Mouse (Mus musculus): ENCODE data around the gene Cct3. TPM values are rescaled to one million over a fixed set of nuclear protein-coding genes. Genes with fewer than 3 reads are reported as not detected.

The Cct3 gene
- polyA plus RNA-seq, 1 experiment from 2014 or later: 559 TPM

- Histone ChIP-seq H3K27me3 (no peaks in the 10 kb centered on the region), H3K4me1 (peaks cover 26% of the 10 kb centered on the region), H3K36me3 (peaks cover 15% of the 10 kb centered on the region), H3K4me3 (0 out of 2 replicates have a peak overlapping the region, but pooled peaks have one; percentile 7), H3K27ac (peak overlapping the region; percentile 35; the same call in 1 of the 2 replicates), H3K9ac (peak overlapping the region; percentile 49), H3K4me2 (peak overlapping the region; percentile 78), H3K9me3 (no peaks in the 10 kb centered on the region)
- no peak for ATAC-seq (ENCODE audit: insufficient number of reproducible peaks, insufficient read depth, low FRiP score, low TSS enrichment, low read depth)
- 83% methylated on average over 11 of the region's 11 CpGs for WGBS
Observed at GRCm38 (mm10) chr3:88337367-88338020, 40.6 kb downstream of the Cct3 start.

GRCm38 (mm10) chr3:88338316-88338715, 41.4 kb downstream of the Cct3 start:
- Histone ChIP-seq H3K4me1 (peaks cover 26% of the 10 kb centered on the region), H3K4me3 (no peak overlapping the region), H3K4me2 (no peak overlapping the region), H3K9me3 (no peaks in the 10 kb centered on the region), H3K9ac (no peak overlapping the region), H3K36me3 (peaks cover 24% of the 10 kb centered on the region), H3K27ac (no peak overlapping the region), H3K27me3 (no peaks in the 10 kb centered on the region)
- ATAC-seq (ENCODE audit: insufficient number of reproducible peaks, insufficient read depth, low FRiP score, low TSS enrichment, low read depth): no peak
- WGBS: 92% methylated on average over 7 of the region's 7 CpGs

GRCm38 (mm10) chr3:88339006-88339405, 42.1 kb downstream of the Cct3 start:
- Histone ChIP-seq H3K4me1 (peaks cover 26% of the 10 kb centered on the region), H3K27me3 (no peaks in the 10 kb centered on the region), H3K9ac (no peak overlapping the region), H3K4me3 (no peak overlapping the region), H3K9me3 (no peaks in the 10 kb centered on the region), H3K4me2 (no peak overlapping the region), H3K27ac (no peak overlapping the region; the same call in 1 of the 2 replicates), H3K36me3 (peaks cover 31% of the 10 kb centered on the region)
- no peak for ATAC-seq (ENCODE audit: insufficient number of reproducible peaks, insufficient read depth, low FRiP score, low TSS enrichment, low read depth)
- WGBS: 80% methylated on average over 3 of the region's 3 CpGs

GRCm38 (mm10) chr3:88350732-88351131, 53.8 kb downstream of the Cct3 start:
- no peak for ATAC-seq (ENCODE audit: insufficient number of reproducible peaks, insufficient read depth, low FRiP score, low TSS enrichment, low read depth)
- 92% methylated on average over 13 of the region's 13 CpGs for WGBS
- Histone ChIP-seq H3K9me3 (no peaks in the 10 kb centered on the region), H3K4me2 (no peak overlapping the region), H3K36me3 (peaks cover 99% of the 10 kb centered on the region), H3K27me3 (no peaks in the 10 kb centered on the region), H3K4me1 (no peaks in the 10 kb centered on the region), H3K9ac (no peak overlapping the region), H3K4me3 (no peak overlapping the region), H3K27ac (no peak overlapping the region)

- WGBS: 97% methylated on average over 9 of the region's 9 CpGs
- Histone ChIP-seq H3K9me3 (no peaks in the 10 kb centered on the region), H3K27me3 (no peaks in the 10 kb centered on the region), H3K9ac (no peak overlapping the region), H3K4me1 (no peaks in the 10 kb centered on the region), H3K36me3 (peaks cover 99% of the 10 kb centered on the region), H3K4me2 (no peak overlapping the region), H3K4me3 (no peak overlapping the region), H3K27ac (no peak overlapping the region)
- no peak for ATAC-seq (ENCODE audit: insufficient number of reproducible peaks, insufficient read depth, low FRiP score, low TSS enrichment, low read depth)
Observed at GRCm38 (mm10) chr3:88352907-88353306, 56.0 kb downstream of the Cct3 start.

- Histone ChIP-seq H3K4me3 (no peak overlapping the region), H3K9ac (no peak overlapping the region), H3K4me2 (no peak overlapping the region), H3K4me1 (no peaks in the 10 kb centered on the region), H3K36me3 (peaks cover 99% of the 10 kb centered on the region), H3K9me3 (no peaks in the 10 kb centered on the region), H3K27ac (peak overlapping the region; percentile 16; the same call in 1 of the 2 replicates), H3K27me3 (no peaks in the 10 kb centered on the region)
- WGBS: 94% methylated on average over 8 of the region's 8 CpGs
- ATAC-seq (ENCODE audit: insufficient number of reproducible peaks, insufficient read depth, low FRiP score, low TSS enrichment, low read depth): no peak
Observed at GRCm38 (mm10) chr3:88354396-88355165, 57.7 kb downstream of the Cct3 start.

GRCm38 (mm10) chr3:88359584-88359983, 62.7 kb downstream of the Cct3 start:
- peaks cover 85% of the 10 kb centered on the region for H3K36me3 ChIP-seq
- no peaks in the 10 kb centered on the region for H3K9me3 ChIP-seq
- H3K4me2 ChIP-seq: no peak overlapping the region
- no peak overlapping the region for H3K4me3 ChIP-seq
- peaks cover 7% of the 10 kb centered on the region for H3K4me1 ChIP-seq
- ATAC-seq (ENCODE audit: insufficient number of reproducible peaks, insufficient read depth, low FRiP score, low TSS enrichment, low read depth): no peak
- WGBS: 60% methylated on average over 5 of the region's 5 CpGs
- peak overlapping the region; percentile 51 for H3K9ac ChIP-seq
- peaks cover 8% of the 10 kb centered on the region for H3K27me3 ChIP-seq
- H3K27ac ChIP-seq: peak overlapping the region; percentile 22; the same call in 1 of the 2 replicates

- no peak for ATAC-seq (ENCODE audit: insufficient number of reproducible peaks, insufficient read depth, low FRiP score, low TSS enrichment, low read depth)
- Histone ChIP-seq H3K36me3 (peaks cover 81% of the 10 kb centered on the region), H3K4me3 (no peak overlapping the region), H3K4me1 (peaks cover 10% of the 10 kb centered on the region), H3K4me2 (no peak overlapping the region), H3K9me3 (no peaks in the 10 kb centered on the region), H3K27me3 (peaks cover 12% of the 10 kb centered on the region), H3K9ac (peak overlapping the region; percentile 51), H3K27ac (peak overlapping the region; percentile 22; the same call in 1 of the 2 replicates)
- 36% methylated on average over 3 of the region's 3 CpGs for WGBS
Observed at GRCm38 (mm10) chr3:88359989-88360388, 63.1 kb downstream of the Cct3 start.

GRCm38 (mm10) chr3:88361096-88361495, 64.2 kb downstream of the Cct3 start:
- peaks cover 70% of the 10 kb centered on the region for H3K36me3 ChIP-seq
- no peak overlapping the region for H3K4me3 ChIP-seq
- WGBS: 81% methylated on average over 6 of the region's 6 CpGs
- no peak for ATAC-seq (ENCODE audit: insufficient number of reproducible peaks, insufficient read depth, low FRiP score, low TSS enrichment, low read depth)
- H3K9ac ChIP-seq: no peak overlapping the region
- H3K4me1 ChIP-seq: peaks cover 10% of the 10 kb centered on the region
- H3K27ac ChIP-seq: no peak overlapping the region
- H3K4me2 ChIP-seq: no peak overlapping the region
- peaks cover 23% of the 10 kb centered on the region for H3K27me3 ChIP-seq
- no peaks in the 10 kb centered on the region for H3K9me3 ChIP-seq

GRCm38 (mm10) chr3:88361612-88362313, 64.8 kb downstream of the Cct3 start:
- H3K27ac ChIP-seq: no peak overlapping the region; the same call in 1 of the 2 replicates
- no peak overlapping the region for H3K9ac ChIP-seq
- H3K27me3 ChIP-seq: peaks cover 28% of the 10 kb centered on the region
- peaks cover 63% of the 10 kb centered on the region for H3K36me3 ChIP-seq
- H3K9me3 ChIP-seq: no peaks in the 10 kb centered on the region
- no peak for ATAC-seq (ENCODE audit: insufficient number of reproducible peaks, insufficient read depth, low FRiP score, low TSS enrichment, low read depth)
- 85% methylated on average over 2 of the region's 2 CpGs for WGBS
- no peak overlapping the region for H3K4me2 ChIP-seq
- peaks cover 10% of the 10 kb centered on the region for H3K4me1 ChIP-seq
- H3K4me3 ChIP-seq: no peak overlapping the region

GRCm38 (mm10) chr3:88363700-88364099, 66.8 kb downstream of the Cct3 start:
- 42% methylated on average over 4 of the region's 4 CpGs for WGBS
- no peak overlapping the region for H3K4me3 ChIP-seq
- no peak overlapping the region for H3K9ac ChIP-seq
- H3K4me2 ChIP-seq: no peak overlapping the region
- H3K27ac ChIP-seq: peak overlapping the region; percentile 39
- peaks cover 44% of the 10 kb centered on the region for H3K36me3 ChIP-seq
- ATAC-seq (ENCODE audit: insufficient number of reproducible peaks, insufficient read depth, low FRiP score, low TSS enrichment, low read depth): no peak
- H3K4me1 ChIP-seq: peaks cover 10% of the 10 kb centered on the region
- no peaks in the 10 kb centered on the region for H3K9me3 ChIP-seq
- H3K27me3 ChIP-seq: peaks cover 28% of the 10 kb centered on the region

Measured in embryonic facial prominence, embryonic 13.5 days (tissue).